Mouse (Mus musculus) right cerebral cortex, postnatal 36 days (tissue): ENCODE results near the gene Enoph1.

Experiments used
- DNase-seq, 2 experiments: peaks; one replicate each; pipeline ENCODE4 v3.0.0; 2022; ENCODE audit warnings: low spot score in 2 of 2, mixed read lengths in 1 of 2

Enoph1 gene

GRCm38 (mm10) chr5:100039602-100040142 is at the start of gene Enoph1, which contains the start of gene Hnrnpdl:
Gene Enoph1 (plus strand): TSS chr5:100039985.
Gene Hnrnpdl (minus strand): TSS chr5:100039664.
- DNase-seq: peak; percentile 95 to 96

GRCm38 (mm10) chr5:99994166-99994565 is 45.6 kb upstream of the Enoph1 start:
- DNase-seq: no peak

GRCm38 (mm10) chr5:99994680-99995079 is 45.1 kb upstream of the Enoph1 start:
- no peak for DNase-seq

- no peak for DNase-seq
These were observed 39.7 kb upstream of the Enoph1 start for GRCm38 (mm10) chr5:100000048-100000447.

GRCm38 (mm10) chr5:100000500-100000899 is 39.3 kb upstream of the Enoph1 start:
- DNase-seq: no peak

GRCm38 (mm10) chr5:100003895-100004294 is 35.9 kb upstream of the Enoph1 start:
- no peak for DNase-seq

- DNase-seq: no peak
These were observed 34.4 kb upstream of the Enoph1 start for GRCm38 (mm10) chr5:100005431-100005830.

GRCm38 (mm10) chr5:100005896-100006295 is 33.9 kb upstream of the Enoph1 start:
- no peak for DNase-seq

GRCm38 (mm10) chr5:100006324-100007039 is 33.3 kb upstream of the Enoph1 start:
- no peak for DNase-seq

- DNase-seq: no peak
These were observed 32.8 kb upstream of the Enoph1 start for GRCm38 (mm10) chr5:100007040-100007375.

- DNase-seq: no peak
These were observed 31.3 kb upstream of the Enoph1 start for GRCm38 (mm10) chr5:100008485-100008884.

GRCm38 (mm10) chr5:100012599-100012998 is 27.2 kb upstream of the Enoph1 start:
- DNase-seq: no peak

- DNase-seq: no peak
These were observed 19.7 kb upstream of the Enoph1 start for GRCm38 (mm10) chr5:100020089-100020488.

- DNase-seq: no peak
These were observed 15.4 kb upstream of the Enoph1 start for GRCm38 (mm10) chr5:100024403-100024802.

GRCm38 (mm10) chr5:100024868-100025267 is 14.9 kb upstream of the Enoph1 start:
- no peak for DNase-seq

GRCm38 (mm10) chr5:100030069-100030468 is 9.7 kb upstream of the Enoph1 start:
- DNase-seq: no peak

- no peak for DNase-seq
These were observed 7.7 kb upstream of the Enoph1 start for GRCm38 (mm10) chr5:100032107-100032506.

- DNase-seq: no peak
These were observed 7.1 kb upstream of the Enoph1 start for GRCm38 (mm10) chr5:100032646-100033045.

- DNase-seq: no peak
These were observed 3.8 kb upstream of the Enoph1 start for GRCm38 (mm10) chr5:100035950-100036349.

GRCm38 (mm10) chr5:100036681-100037080 is 3.1 kb upstream of the Enoph1 start:
- no peak for DNase-seq

GRCm38 (mm10) chr5:100037965-100038713 is 1.6 kb upstream of the Enoph1 start:
- DNase-seq: peak; percentile 80

GRCm38 (mm10) chr5:100038714-100039601 is 827 bp upstream of the Enoph1 start:
- peak; percentile 91 to 93 for DNase-seq
